8 mouse cellular contexts compared by ENCODE assay signal in the genomic region with DNA sequence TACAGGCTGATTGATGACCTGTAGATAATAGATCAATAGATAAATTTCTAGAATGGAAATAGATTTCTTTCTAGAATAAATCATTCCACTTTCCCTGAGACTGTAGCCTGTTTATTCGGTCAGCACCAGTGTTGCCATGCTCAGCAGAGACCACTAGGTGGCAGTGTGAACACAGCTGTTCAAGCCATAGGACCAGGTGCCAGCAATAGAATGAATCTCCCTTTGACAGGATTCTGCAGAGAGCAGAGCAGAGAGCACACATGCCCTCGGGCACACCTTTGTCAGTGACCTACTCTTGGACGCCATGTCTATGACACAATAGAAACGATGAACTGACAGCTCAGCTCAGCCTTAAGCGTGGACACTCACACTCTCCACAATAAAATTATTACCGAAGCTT.
DNase-seq lines count a peak whose midpoint lies in the region; ATAC-seq and TF ChIP-seq lines count a peak whose summit lies in the region.

No protein-coding gene starts in this region.

- H3K4me1 ChIP-seq in cortical plate, adult 2 months (ENCODE audit: control insufficient read depth, insufficient read depth, low read length), result no peaks in the 10 kb centered on the region; the same call in 1 of the 2 replicates
- H3K4me1 ChIP-seq in intestine, embryonic 16.5 days (ENCODE audit: control insufficient read depth, insufficient read depth, low read length), result no peaks in the 10 kb centered on the region
- peaks cover 6% of the 10 kb centered on the region for H3K4me1 ChIP-seq in midbrain, embryonic 15.5 days

- no peak for TF ChIP-seq POLR2A in cortical plate, adult 2 months (IDR thresholded peaks at IDR 0.05; ENCODE audit: extremely low read depth, insufficient read depth, low read length)

- intact Hi-C loops in heart, postnatal 25 days (cut with DNase I), result loop anchor here (5.0 kb wide), 1 partner anchor 268 kb away; no protein-coding TSS in a partner anchor
- intact Hi-C loops in left cerebral cortex, postnatal 14 days (cut with DNase I), result no loop called here

- peak; percentile 98 for TF ChIP-seq CTCF in cortical plate, adult 2 months (IDR thresholded peaks at IDR 0.05; ENCODE audit: extremely low read depth, insufficient read depth, low read length)

- 0 out of 2 replicates have a peak, but pooled peaks cover 6% of the 10 kb centered on the region for H3K36me3 ChIP-seq in intestine, embryonic 16.5 days (ENCODE audit: control insufficient read depth, insufficient read depth, low read length)
- peaks cover 6% of the 10 kb centered on the region; the same call in 1 of the 2 replicates for H3K36me3 ChIP-seq in midbrain, embryonic 15.5 days (replicated peaks)

- no peaks in the 10 kb centered on the region for H3K27me3 ChIP-seq in intestine, embryonic 16.5 days (replicated peaks; ENCODE audit: control insufficient read depth, insufficient read depth, low read length)
- no peaks in the 10 kb centered on the region for H3K27me3 ChIP-seq in midbrain, embryonic 15.5 days (replicated peaks)

- no peak overlapping the region for H3K4me2 ChIP-seq in intestine, embryonic 16.5 days (ENCODE audit: low read depth, low read length)
- H3K4me2 ChIP-seq in midbrain, embryonic 15.5 days, result no peak overlapping the region

- H3K4me3 ChIP-seq in cortical plate, adult 2 months (ENCODE audit: insufficient read depth, low read length), result no peak overlapping the region
- H3K4me3 ChIP-seq in intestine, embryonic 16.5 days (ENCODE audit: low read length), result no peak overlapping the region
- no peak overlapping the region for H3K4me3 ChIP-seq in midbrain, embryonic 15.5 days

- H3K9me3 ChIP-seq in intestine, embryonic 16.5 days (ENCODE audit: control insufficient read depth, low read length), result no peaks in the 10 kb centered on the region
- H3K9me3 ChIP-seq in midbrain, embryonic 15.5 days, result no peaks in the 10 kb centered on the region

- no peak overlapping the region for H3K27ac ChIP-seq in cortical plate, adult 2 months (ENCODE audit: insufficient read depth, low read length)
- no peak overlapping the region for H3K27ac ChIP-seq in intestine, embryonic 16.5 days (ENCODE audit: low read length)
- H3K27ac ChIP-seq in midbrain, embryonic 15.5 days, result peak overlapping the region; percentile 74

- peak; percentile 63 for ATAC-seq in intestine, embryonic 16.5 days
- ATAC-seq in midbrain, embryonic 15.5 days (replicated peaks), result peak; percentile 79

- WGBS in intestine, embryonic 16.5 days, result 23% methylated on average over 6 of the region's 6 CpGs
- WGBS in midbrain, embryonic 15.5 days, result 19% methylated on average over 6 of the region's 6 CpGs

- DNase-seq in heart, adult 18-20 months, result peak; percentile 70 to 87
- no peak for DNase-seq in heart, postnatal 25 days (ENCODE audit: low spot score)
- DNase-seq in gastrocnemius, adult 8-10 months (ENCODE audit: low spot score in 2 of 2), result peak; percentile 54 to 62
- DNase-seq in left cerebral cortex, postnatal 14 days (ENCODE audit: low spot score in 2 of 2), result peak; percentile 90 to 94
- DNase-seq in spleen, adult 12 weeks (ENCODE audit: low spot score), result peak; percentile 56

- H3K9ac ChIP-seq in intestine, embryonic 16.5 days (ENCODE audit: low read depth, low read length), result no peak overlapping the region
- H3K9ac ChIP-seq in midbrain, embryonic 15.5 days, result no peak overlapping the region
